Mouse (Mus musculus): ENCODE results near the gene Fth1.

- TF ChIP-seq CTCF (IDR thresholded peaks at IDR 0.05) = no peak
- TF ChIP-seq POLR2A (IDR thresholded peaks at IDR 0.05; ENCODE audit: insufficient read depth, low read depth, low read length) = no peak
- no peak for TF ChIP-seq EP300 (IDR thresholded peaks at IDR 0.05; ENCODE audit: insufficient read depth, low read depth, low read length)
These were observed 33.0 kb downstream of the Fth1 start for GRCm38 (mm10) chr19:10013348-10013747.

Data from heart, adult 2 months (tissue).